Comparison of ENCODE assay signal across 12 mouse cellular contexts in genomic region chr5:143066096-143066495, GRCm38 (mm10). TPM values are rescaled to one million over a fixed set of nuclear protein-coding genes. Genes with fewer than 3 reads are reported as not detected.
A peak's percentile ranks its signal among the peaks of the same experiment; 100 is the strongest.
DNase-seq lines count a peak whose midpoint lies in the region; ATAC-seq and TF ChIP-seq lines count a peak whose summit lies in the region.
"Had no signal": no experiment of that assay in that cellular context is flagged by ENCODE, and none has a peak within 500 bp of the region (broad histone marks: within the 10 kb centered on the region; RNA-seq: fewer than 3 reads in every experiment).

No protein-coding gene starts in this region.

- no peak overlapping the region for H3K4me2 ChIP-seq in stomach, embryonic 15.5 days
- no peak overlapping the region for H3K4me2 ChIP-seq in stomach, postnatal 0 days (replicated peaks; ENCODE audit: low read depth)
- H3K4me2 ChIP-seq in liver, embryonic 15.5 days, result peak overlapping the region; percentile 44
- H3K4me2 ChIP-seq: heart, embryonic 13.5 days; hindbrain, embryonic 15.5 days; neural tube, embryonic 13.5 days had no signal

- H3K9ac ChIP-seq in stomach, embryonic 15.5 days, result no peak overlapping the region
- no peak overlapping the region for H3K9ac ChIP-seq in stomach, postnatal 0 days (ENCODE audit: low read length)
- no peak overlapping the region for H3K9ac ChIP-seq in liver, embryonic 15.5 days
- H3K9ac ChIP-seq: heart, embryonic 13.5 days; hindbrain, embryonic 15.5 days; neural tube, embryonic 13.5 days had no signal

- no peak overlapping the region for H3K27ac ChIP-seq in stomach, embryonic 15.5 days
- no peak overlapping the region for H3K27ac ChIP-seq in stomach, postnatal 0 days (replicated peaks)
- H3K27ac ChIP-seq in liver, embryonic 15.5 days (replicated peaks), result peak overlapping the region; percentile 83
- H3K27ac ChIP-seq: heart, embryonic 13.5 days; neural tube, embryonic 13.5 days had no signal

- peaks cover 25% of the 10 kb centered on the region for H3K36me3 ChIP-seq in stomach, embryonic 15.5 days
- H3K36me3 ChIP-seq in stomach, postnatal 0 days (ENCODE audit: control insufficient read depth, insufficient read depth, low read length), result peaks cover 7% of the 10 kb centered on the region
- H3K36me3 ChIP-seq in liver, embryonic 15.5 days (replicated peaks), result peaks cover 72% of the 10 kb centered on the region

- H3K27me3 ChIP-seq in stomach, embryonic 15.5 days (replicated peaks), result no peaks in the 10 kb centered on the region
- H3K27me3 ChIP-seq in stomach, postnatal 0 days (ENCODE audit: control insufficient read depth, insufficient read depth, low read length), result no peaks in the 10 kb centered on the region
- H3K27me3 ChIP-seq in liver, embryonic 15.5 days, result no peaks in the 10 kb centered on the region
- H3K27me3 ChIP-seq: heart, embryonic 13.5 days; hindbrain, embryonic 15.5 days; neural tube, embryonic 13.5 days had no signal

- no peaks in the 10 kb centered on the region for H3K9me3 ChIP-seq in stomach, embryonic 15.5 days
- H3K9me3 ChIP-seq in stomach, postnatal 0 days (ENCODE audit: control insufficient read depth, low read length), result no peaks in the 10 kb centered on the region
- H3K9me3 ChIP-seq in liver, embryonic 15.5 days (replicated peaks), result no peaks in the 10 kb centered on the region
- H3K9me3 ChIP-seq: G1E; heart, embryonic 13.5 days; hindbrain, embryonic 15.5 days; neural tube, embryonic 13.5 days had no signal

- peak; percentile 40 for DNase-seq in heart, adult 11 months
- DNase-seq in heart, adult 8-10 months (ENCODE audit: low spot score), result no peak
- DNase-seq in stomach, postnatal 0 days (ENCODE audit: low spot score), result no peak
- DNase-seq in adrenal gland, adult 8-10 months, result no peak
- DNase-seq in layer of hippocampus, postnatal 14 days (ENCODE audit: low spot score in 2 of 2), result no peak
- DNase-seq: cerebellum, adult 11-12 months had no signal

- TF ChIP-seq CTCF in stomach, postnatal 0 days (IDR thresholded peaks at IDR 0.05; ENCODE audit: low read depth), result no peak

- 0 out of 2 replicates have a peak, but pooled peaks have one; percentile 44 for ATAC-seq in stomach, embryonic 15.5 days (ENCODE audit: insufficient read depth, low FRiP score, low read depth)
- ATAC-seq in stomach, postnatal 0 days (ENCODE audit: low FRiP score, low TSS enrichment), result no peak
- peak; percentile 81 for ATAC-seq in liver, embryonic 15.5 days (ENCODE audit: insufficient read depth)

- H3K4me1 ChIP-seq in stomach, embryonic 15.5 days, result no peaks in the 10 kb centered on the region
- no peaks in the 10 kb centered on the region for H3K4me1 ChIP-seq in stomach, postnatal 0 days (replicated peaks; ENCODE audit: control insufficient read depth, insufficient read depth)
- peaks cover 74% of the 10 kb centered on the region for H3K4me1 ChIP-seq in liver, embryonic 15.5 days (replicated peaks)

- no peak for TF ChIP-seq EP300 in stomach, postnatal 0 days (optimal IDR thresholded peaks at IDR 0.05)

- 95% methylated on average over 1 of the region's 1 CpGs for WGBS in stomach, embryonic 15.5 days
- 92% methylated on average over 1 of the region's 1 CpGs for WGBS in stomach, postnatal 0 days
- WGBS in liver, embryonic 15.5 days (ENCODE audit: insufficient replicate concordance), result 61% methylated on average over 1 of the region's 1 CpGs

- H3K4me3 ChIP-seq in stomach, embryonic 15.5 days (replicated peaks), result no peak overlapping the region
- no peak overlapping the region for H3K4me3 ChIP-seq in stomach, postnatal 0 days (ENCODE audit: low read depth, low read length)
- no peak overlapping the region for H3K4me3 ChIP-seq in liver, embryonic 15.5 days (replicated peaks)
- H3K4me3 ChIP-seq: heart, embryonic 13.5 days; hindbrain, embryonic 15.5 days; neural tube, embryonic 13.5 days had no signal

RNA-seq across cellular contexts. Expression of gene Rnf216, which starts 46.7 kb away (rescaled TPM):
- total RNA-seq in heart, adult 8-10 months (2022), result 10 to 100 TPM; 22.2 to 24.3 (median 24.0) TPM
- polyA plus RNA-seq in stomach, embryonic 15.5 days (2015; fragmentation: Nextera tagmentation; extraction: Ambion mirVana), result 33.9 and 35.2 TPM in 2 replicates
- polyA plus RNA-seq in stomach, postnatal 0 days (2015; fragmentation: Nextera tagmentation; extraction: Ambion mirVana), result 15.4 and 15.6 TPM in 2 replicates
- 13.2 and 13.9 TPM in 2 replicates for polyA plus RNA-seq in liver, embryonic 15.5 days (2015; fragmentation: Nextera tagmentation; extraction: Ambion mirVana)
- total RNA-seq in adrenal gland, adult 8-10 months (2022), result 10 to 100 TPM; 41.7 to 58.3 (median 53.6) TPM
- 10 to 100 TPM; 46.4 to 47.4 TPM for total RNA-seq in layer of hippocampus, postnatal 14 days (2021)
